Mouse (Mus musculus) liver, postnatal 0 days (tissue): ENCODE measurements around the gene Gpsm1.

Source experiments
- CTCF ChIP-seq: sonication (generic); IDR thresholded peaks from 2 replicates; pipeline ENCODE4 v1.5.1; 2016; ENCODE audit warnings: antibody characterized with exemption, low read depth
- EP300 ChIP-seq: IDR thresholded peaks from 2 replicates; pipeline ENCODE4 v1.6.1; 2016; ENCODE audit warnings: antibody characterized with exemption, low read depth, mild to moderate bottlenecking

- no peak for TF ChIP-seq CTCF
- TF ChIP-seq EP300, result no peak
These were observed 47.7 kb downstream of the Gpsm1 start for GRCm38 (mm10) chr2:26362991-26363390.
